Mouse (Mus musculus): ENCODE data around the gene Cobl. TPM values are rescaled to one million over a fixed set of nuclear protein-coding genes. Genes with fewer than 3 reads are reported as not detected.

The Cobl gene
- polyA plus RNA-seq, 1 experiment from 2014 or later = 31.9 TPM

DNA sequence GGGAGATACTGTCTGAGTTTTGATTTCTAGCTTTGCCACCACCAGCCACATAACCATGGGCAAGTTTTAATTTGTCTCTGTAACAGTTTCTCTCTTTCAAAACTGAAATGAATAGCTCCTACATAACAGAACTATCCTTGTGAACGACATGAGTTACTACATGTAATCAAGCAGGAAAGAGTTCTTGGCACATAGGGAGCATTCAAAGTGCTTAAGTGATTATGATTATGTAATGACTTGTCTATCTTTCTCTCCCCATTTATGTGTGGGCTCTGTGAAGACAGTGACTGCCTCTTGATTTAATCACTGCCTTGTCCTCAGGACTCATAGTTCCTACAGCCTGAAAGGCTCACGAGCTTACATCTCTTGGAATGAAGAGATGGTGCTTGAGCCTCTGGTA, 118.3 kb downstream of the Cobl start:
- H3K27me3 ChIP-seq = no peaks in the 10 kb centered on the region
- WGBS = 62% methylated on average over 2 of the region's 2 CpGs
- no peaks in the 10 kb centered on the region for H3K9me3 ChIP-seq (replicated peaks)
- no peaks in the 10 kb centered on the region for H3K4me1 ChIP-seq
- no peak overlapping the region for H3K4me3 ChIP-seq (replicated peaks)
- H3K9ac ChIP-seq = no peak overlapping the region
- H3K4me2 ChIP-seq (replicated peaks) = no peak overlapping the region
- H3K36me3 ChIP-seq = no peaks in the 10 kb centered on the region
- no peak overlapping the region for H3K27ac ChIP-seq (replicated peaks)
- ATAC-seq (ENCODE audit: insufficient number of reproducible peaks, low FRiP score, low TSS enrichment, low read depth) = no peak

DNA sequence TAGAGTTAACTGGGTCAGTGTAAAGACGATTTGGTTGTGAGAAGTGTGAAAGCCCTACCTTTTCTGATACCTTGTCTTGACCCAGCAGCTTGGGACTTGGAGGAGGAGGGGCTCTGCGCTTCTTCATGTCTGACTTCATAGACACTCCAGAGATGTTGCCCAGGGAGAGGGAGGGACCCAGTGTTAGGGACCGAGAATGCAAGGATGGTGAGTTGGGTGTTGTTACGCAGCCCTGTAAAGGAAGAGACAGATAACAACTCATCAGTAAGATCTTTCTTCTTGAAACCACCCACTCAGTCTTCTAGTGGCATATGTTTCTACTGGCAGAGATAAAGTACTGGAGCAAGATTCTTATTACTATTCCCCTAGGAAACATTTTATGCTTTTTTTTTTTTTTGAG, 121.1 kb downstream of the Cobl start:
- H3K4me3 ChIP-seq (replicated peaks) = no peak overlapping the region

DNA sequence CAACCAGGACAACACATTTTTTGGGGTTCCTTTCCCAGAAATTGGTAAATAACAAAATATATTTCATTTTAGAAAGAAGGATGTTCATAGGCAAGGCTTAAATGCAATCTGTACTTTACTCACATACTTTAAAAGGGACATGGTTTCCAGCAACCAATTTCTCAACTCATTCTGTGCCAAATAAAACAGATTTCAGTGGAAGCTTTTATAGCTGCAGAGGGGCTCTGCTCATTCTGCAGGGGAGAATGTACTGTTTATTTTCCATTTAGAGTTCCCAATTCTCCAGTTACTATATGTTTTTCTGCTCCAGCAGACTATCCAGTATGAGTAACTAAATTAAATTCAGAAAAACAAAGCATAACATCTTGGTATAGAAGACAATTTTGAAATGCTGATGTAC, 124.1 kb downstream of the Cobl start:
- H3K4me1 ChIP-seq = no peaks in the 10 kb centered on the region
- no peak overlapping the region for H3K9ac ChIP-seq
- ATAC-seq (ENCODE audit: insufficient number of reproducible peaks, low FRiP score, low TSS enrichment, low read depth) = no peak
- H3K27me3 ChIP-seq = no peaks in the 10 kb centered on the region
- H3K9me3 ChIP-seq (replicated peaks) = no peaks in the 10 kb centered on the region
- no peak overlapping the region for H3K4me2 ChIP-seq (replicated peaks)
- no peak overlapping the region for H3K4me3 ChIP-seq (replicated peaks)
- H3K36me3 ChIP-seq = no peaks in the 10 kb centered on the region
- no peak overlapping the region for H3K27ac ChIP-seq (replicated peaks)

More for the DNA sequence above, 121.1 kb downstream of the Cobl start:
- Histone ChIP-seq H3K9ac (no peak overlapping the region), H3K27me3 (no peaks in the 10 kb centered on the region), H3K9me3 (replicated peaks) (no peaks in the 10 kb centered on the region), H3K4me2 (replicated peaks) (no peak overlapping the region), H3K27ac (replicated peaks) (no peak overlapping the region), H3K36me3 (no peaks in the 10 kb centered on the region), H3K4me1 (no peaks in the 10 kb centered on the region)
- no peak for ATAC-seq (ENCODE audit: insufficient number of reproducible peaks, low FRiP score, low TSS enrichment, low read depth)
- 86% methylated on average over 4 of the region's 4 CpGs for WGBS

DNA sequence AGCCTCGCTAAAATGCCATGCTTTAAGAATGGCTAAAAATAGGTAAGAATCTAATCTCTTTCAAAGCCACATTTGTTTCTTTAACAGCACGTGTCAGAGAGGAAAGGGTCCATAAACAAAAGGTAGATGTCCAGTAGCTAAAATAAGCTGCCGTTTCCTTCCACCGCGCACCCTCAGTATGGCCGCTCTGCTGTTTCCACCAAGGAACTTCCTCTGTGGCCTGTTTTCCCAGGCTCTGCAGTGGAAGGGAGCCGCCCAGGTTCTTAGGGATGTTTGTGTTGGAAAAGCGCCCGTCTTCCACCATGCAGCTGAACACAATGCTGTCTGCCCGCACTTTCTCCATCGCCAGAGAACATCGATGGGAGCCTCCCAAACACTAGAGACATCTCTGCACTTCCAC, 128.6 kb downstream of the Cobl start:
- H3K4me1 ChIP-seq = peaks cover 5% of the 10 kb centered on the region; the same call in 1 of the 2 replicates
- H3K27ac ChIP-seq (replicated peaks) = no peak overlapping the region
- 68% methylated on average over 12 of the region's 12 CpGs for WGBS
- no peaks in the 10 kb centered on the region for H3K9me3 ChIP-seq (replicated peaks)
- no peak overlapping the region for H3K9ac ChIP-seq
- no peaks in the 10 kb centered on the region for H3K27me3 ChIP-seq
- H3K36me3 ChIP-seq = no peaks in the 10 kb centered on the region
- no peak overlapping the region for H3K4me2 ChIP-seq (replicated peaks)
- ATAC-seq (ENCODE audit: insufficient number of reproducible peaks, low FRiP score, low TSS enrichment, low read depth) = no peak
- no peak overlapping the region for H3K4me3 ChIP-seq (replicated peaks)

DNA sequence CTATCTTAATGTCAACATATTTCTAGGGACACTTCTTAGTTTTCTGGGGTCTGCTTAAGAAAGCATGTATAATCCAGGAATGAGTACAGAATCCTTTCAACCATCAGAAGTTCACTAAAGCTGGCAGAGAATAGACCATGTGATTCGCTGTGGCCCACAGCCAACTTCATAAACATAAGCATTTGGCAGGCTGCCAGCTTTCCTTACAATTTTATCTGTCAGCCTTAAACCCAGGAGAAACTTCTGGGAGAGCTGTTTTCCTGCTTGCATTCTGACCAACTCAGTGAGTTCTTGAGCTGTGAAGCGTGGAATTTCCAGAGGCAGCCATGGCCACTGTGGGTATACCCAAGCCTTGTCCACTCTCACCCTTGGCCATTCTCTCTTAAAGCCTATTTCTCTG, 132.8 kb downstream of the Cobl start:
- no peak overlapping the region for H3K4me3 ChIP-seq (replicated peaks)
- ATAC-seq (ENCODE audit: insufficient number of reproducible peaks, low FRiP score, low TSS enrichment, low read depth) = peak; percentile 51; the same call in 1 of the 2 replicates
- peaks cover 5% of the 10 kb centered on the region; the same call in 1 of the 2 replicates for H3K4me1 ChIP-seq
- peak overlapping the region; percentile 68 for H3K27ac ChIP-seq (replicated peaks)
- H3K4me2 ChIP-seq (replicated peaks) = no peak overlapping the region
- H3K36me3 ChIP-seq = no peaks in the 10 kb centered on the region
- no peaks in the 10 kb centered on the region for H3K9me3 ChIP-seq (replicated peaks)
- H3K9ac ChIP-seq = no peak overlapping the region
- WGBS = 12% methylated on average over 2 of the region's 2 CpGs
- H3K27me3 ChIP-seq = no peaks in the 10 kb centered on the region

DNA sequence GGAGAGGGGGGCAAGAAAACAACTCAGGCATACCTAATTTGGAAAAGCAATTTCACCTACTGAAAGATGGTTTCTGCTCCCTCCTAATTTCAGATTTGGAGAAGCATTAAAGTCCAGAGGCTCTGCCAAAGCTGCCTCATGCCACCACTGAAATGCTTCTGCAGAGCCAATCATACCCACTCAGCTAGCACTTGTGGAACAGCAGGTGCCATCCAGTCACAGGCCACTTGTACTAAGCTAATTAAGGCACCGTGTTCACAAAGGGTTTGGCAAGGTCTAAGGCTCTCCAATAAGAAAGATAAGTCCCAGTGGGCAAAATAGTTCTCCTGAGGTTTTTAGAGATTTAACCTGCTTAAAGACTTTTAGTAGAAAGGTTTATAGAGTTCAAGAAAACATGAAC, 143.3 kb downstream of the Cobl start:
- Histone ChIP-seq H3K9me3 (replicated peaks) (no peaks in the 10 kb centered on the region), H3K27me3 (no peaks in the 10 kb centered on the region), H3K4me3 (replicated peaks) (no peak overlapping the region), H3K9ac (no peak overlapping the region), H3K4me1 (no peaks in the 10 kb centered on the region), H3K27ac (replicated peaks) (no peak overlapping the region), H3K4me2 (replicated peaks) (no peak overlapping the region), H3K36me3 (no peaks in the 10 kb centered on the region)
- no peak for ATAC-seq (ENCODE audit: insufficient number of reproducible peaks, low FRiP score, low TSS enrichment, low read depth)
- WGBS = 63% methylated on average over 1 of the region's 1 CpGs

DNA sequence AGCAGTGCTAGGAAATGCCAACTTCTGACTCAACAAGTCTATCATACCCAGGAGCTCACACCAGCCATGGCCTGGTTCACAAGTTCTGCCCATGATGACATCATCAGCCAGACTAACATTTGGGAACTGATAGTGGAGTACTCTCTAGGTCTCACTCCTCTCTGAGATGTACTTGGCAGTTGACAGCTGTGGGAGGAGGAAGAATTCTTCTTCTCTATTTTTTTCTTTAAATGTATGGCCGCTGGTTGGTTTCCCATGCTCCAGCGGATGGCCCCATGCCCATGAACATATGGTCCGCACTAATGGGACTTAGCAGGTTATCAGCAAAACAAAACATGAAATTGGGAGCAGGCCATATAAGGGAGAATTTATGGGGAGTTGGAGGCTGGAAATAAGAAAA, 145.4 kb downstream of the Cobl start:
- no peak for ATAC-seq (ENCODE audit: insufficient number of reproducible peaks, low FRiP score, low TSS enrichment, low read depth)
- no peaks in the 10 kb centered on the region for H3K36me3 ChIP-seq
- no peak overlapping the region for H3K9ac ChIP-seq
- H3K27me3 ChIP-seq = no peaks in the 10 kb centered on the region
- 85% methylated on average over 3 of the region's 3 CpGs for WGBS
- H3K4me1 ChIP-seq = no peaks in the 10 kb centered on the region
- H3K27ac ChIP-seq (replicated peaks) = no peak overlapping the region
- H3K4me3 ChIP-seq (replicated peaks) = no peak overlapping the region
- H3K9me3 ChIP-seq (replicated peaks) = no peaks in the 10 kb centered on the region
- H3K4me2 ChIP-seq (replicated peaks) = no peak overlapping the region

DNA sequence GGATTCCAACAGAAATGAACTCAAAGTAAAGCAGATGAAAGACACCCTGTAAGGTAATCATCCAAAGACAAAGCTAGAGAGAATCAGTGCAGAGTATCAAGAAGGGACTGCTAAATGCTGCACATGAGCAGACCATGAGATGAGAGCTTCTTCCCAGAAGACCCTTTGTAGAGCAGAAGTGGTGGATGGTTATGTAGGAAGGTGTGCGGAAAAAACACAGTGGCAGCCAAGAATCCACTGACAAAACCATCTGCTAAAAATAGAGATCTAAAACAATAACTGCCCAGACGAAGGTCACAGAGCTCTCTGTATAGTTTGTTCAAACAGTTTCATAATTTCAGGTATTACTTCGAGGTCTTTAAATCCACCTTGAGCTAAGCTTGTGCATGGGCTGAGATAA, 149.1 kb downstream of the Cobl start:
- no peaks in the 10 kb centered on the region for H3K9me3 ChIP-seq (replicated peaks)
- H3K4me2 ChIP-seq (replicated peaks) = no peak overlapping the region
- no peaks in the 10 kb centered on the region for H3K27me3 ChIP-seq
- no peaks in the 10 kb centered on the region for H3K4me1 ChIP-seq
- no peak overlapping the region for H3K4me3 ChIP-seq (replicated peaks)
- H3K9ac ChIP-seq = no peak overlapping the region
- WGBS = 76% methylated on average over 3 of the region's 3 CpGs
- no peak for ATAC-seq (ENCODE audit: insufficient number of reproducible peaks, low FRiP score, low TSS enrichment, low read depth)
- no peaks in the 10 kb centered on the region for H3K36me3 ChIP-seq
- H3K27ac ChIP-seq (replicated peaks) = no peak overlapping the region

DNA sequence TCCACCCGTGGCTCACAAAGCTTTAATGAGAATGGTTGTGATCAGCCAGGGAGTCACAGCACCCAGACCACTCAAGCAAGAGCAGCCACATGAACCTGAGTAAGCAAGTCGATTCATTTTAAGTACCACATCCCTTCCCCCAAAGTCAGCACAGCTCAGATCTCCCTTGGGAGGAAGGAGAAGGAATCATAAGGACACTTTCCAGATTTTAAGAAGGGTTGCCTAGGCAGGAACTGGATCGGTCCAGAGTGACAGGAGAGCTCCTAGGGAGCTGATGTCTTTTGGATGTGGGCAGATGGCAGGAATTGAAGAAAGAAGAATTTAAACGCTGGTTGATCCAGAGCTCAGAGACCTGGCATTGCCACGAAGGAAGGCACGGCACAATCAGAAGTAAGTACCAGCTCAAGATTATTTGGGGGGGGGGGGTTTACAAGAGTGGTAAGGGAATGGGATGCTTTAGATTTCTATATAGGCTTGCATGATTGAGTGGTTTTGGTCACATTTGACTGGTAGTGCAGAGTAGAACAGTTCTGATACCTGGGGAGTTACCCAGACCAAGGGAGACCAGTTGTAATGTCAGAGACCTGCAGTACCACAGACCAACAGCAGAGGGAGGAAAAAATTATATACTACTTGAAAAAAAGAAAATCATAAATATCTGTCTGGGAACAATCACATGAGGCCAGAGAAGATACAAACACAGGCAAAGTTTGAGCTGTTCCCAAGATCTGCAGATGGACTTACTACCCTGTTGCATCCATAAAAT, 150.3 kb downstream of the Cobl start:
- Histone ChIP-seq H3K9ac (no peak overlapping the region), H3K36me3 (no peaks in the 10 kb centered on the region), H3K4me3 (replicated peaks) (no peak overlapping the region), H3K27ac (replicated peaks) (no peak overlapping the region), H3K4me2 (replicated peaks) (no peak overlapping the region), H3K9me3 (replicated peaks) (no peaks in the 10 kb centered on the region), H3K4me1 (no peaks in the 10 kb centered on the region), H3K27me3 (no peaks in the 10 kb centered on the region)
- 80% methylated on average over 6 of the region's 6 CpGs for WGBS
- no peak for ATAC-seq (ENCODE audit: insufficient number of reproducible peaks, low FRiP score, low TSS enrichment, low read depth)

DNA sequence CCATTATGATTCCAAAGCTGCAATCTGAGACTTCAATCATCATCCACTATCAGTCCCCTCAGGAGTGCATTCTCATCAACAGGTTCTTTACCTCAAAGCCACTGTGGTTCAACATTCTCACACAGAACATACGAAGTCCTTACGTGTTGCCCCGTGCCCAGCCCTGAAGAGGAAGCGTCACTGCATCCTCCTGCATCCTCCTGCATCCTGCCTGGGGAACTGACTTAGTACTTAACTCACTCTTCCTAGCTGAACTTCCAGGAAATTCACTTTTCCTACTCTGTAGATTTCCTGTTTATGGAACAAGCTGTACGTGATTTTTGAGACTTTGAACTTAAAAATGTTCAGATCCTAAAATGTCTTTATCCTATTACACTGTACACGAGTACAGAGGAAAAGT, 153.3 kb downstream of the Cobl start:
- ATAC-seq (ENCODE audit: insufficient number of reproducible peaks, low FRiP score, low TSS enrichment, low read depth) = no peak
- Histone ChIP-seq H3K4me1 (no peaks in the 10 kb centered on the region), H3K4me2 (replicated peaks) (no peak overlapping the region)

DNA sequence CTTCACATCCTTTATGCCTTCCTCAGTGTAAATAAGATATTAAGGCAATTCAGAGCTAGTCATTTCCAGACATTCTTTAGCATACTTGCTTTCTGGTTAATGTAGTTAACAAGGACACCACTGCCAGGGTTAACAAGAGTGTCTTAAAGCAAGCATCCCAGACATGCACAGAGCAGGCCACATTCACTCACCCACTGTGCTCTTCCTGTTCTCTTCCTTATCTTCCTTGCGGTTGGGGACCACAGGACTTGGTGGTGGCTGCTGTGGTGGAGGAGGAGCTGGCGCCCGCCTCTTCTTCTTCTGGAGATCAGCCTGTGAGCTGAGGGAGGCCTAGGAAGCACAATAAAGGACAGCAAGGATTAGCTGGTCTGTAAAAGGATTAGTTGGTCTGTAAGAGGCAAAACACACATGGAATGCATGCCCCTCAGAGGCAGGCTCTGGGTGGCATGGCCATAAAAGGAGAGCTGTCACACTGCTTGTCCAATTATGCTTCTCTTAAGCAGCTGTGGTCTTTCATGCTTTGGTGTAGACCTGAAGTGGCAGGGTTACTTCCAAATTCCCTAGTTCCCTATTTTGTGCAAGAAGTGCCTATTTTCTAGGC, 155.2 kb downstream of the Cobl start:
- Histone ChIP-seq H3K4me3 (replicated peaks) (no peak overlapping the region), H3K36me3 (no peaks in the 10 kb centered on the region), H3K27me3 (no peaks in the 10 kb centered on the region), H3K9me3 (replicated peaks) (no peaks in the 10 kb centered on the region), H3K4me2 (replicated peaks) (no peak overlapping the region), H3K4me1 (no peaks in the 10 kb centered on the region), H3K9ac (no peak overlapping the region), H3K27ac (replicated peaks) (no peak overlapping the region)
- no peak for ATAC-seq (ENCODE audit: insufficient number of reproducible peaks, low FRiP score, low TSS enrichment, low read depth)
- WGBS = 55% methylated on average over 3 of the region's 3 CpGs

More for the DNA sequence above, 153.3 kb downstream of the Cobl start:
- 74% methylated on average over 6 of the region's 6 CpGs for WGBS
- no peak overlapping the region for H3K9ac ChIP-seq
- no peak overlapping the region for H3K27ac ChIP-seq (replicated peaks)
- no peaks in the 10 kb centered on the region for H3K27me3 ChIP-seq
- H3K4me3 ChIP-seq (replicated peaks) = no peak overlapping the region
- H3K9me3 ChIP-seq (replicated peaks) = no peaks in the 10 kb centered on the region
- H3K36me3 ChIP-seq = no peaks in the 10 kb centered on the region

DNA sequence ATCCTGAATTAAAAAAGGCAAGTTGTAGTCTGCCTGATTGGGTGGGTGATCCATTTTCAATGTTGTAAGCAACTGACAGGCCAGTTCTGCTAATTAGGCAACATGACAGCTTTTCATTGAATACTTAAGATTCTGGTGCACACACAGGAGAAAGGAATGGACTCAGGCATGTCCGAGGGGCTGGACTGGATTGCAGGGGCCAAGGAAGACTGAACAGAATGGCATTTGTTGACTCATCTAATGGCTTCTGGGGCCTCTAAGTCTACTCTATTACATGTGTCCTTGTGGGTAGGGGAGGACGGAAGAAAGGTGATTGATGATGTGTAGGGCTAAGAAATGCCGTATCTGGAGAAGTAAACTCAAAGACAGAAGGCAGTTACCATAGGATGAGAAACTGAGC, 159.9 kb downstream of the Cobl start:
- H3K9me3 ChIP-seq (replicated peaks) = no peaks in the 10 kb centered on the region
- no peak overlapping the region for H3K4me3 ChIP-seq (replicated peaks)
- H3K27ac ChIP-seq (replicated peaks) = no peak overlapping the region
- ATAC-seq (ENCODE audit: insufficient number of reproducible peaks, low FRiP score, low TSS enrichment, low read depth) = no peak
- H3K9ac ChIP-seq = no peak overlapping the region
- no peaks in the 10 kb centered on the region for H3K4me1 ChIP-seq
- WGBS = 81% methylated on average over 3 of the region's 3 CpGs
- H3K4me2 ChIP-seq (replicated peaks) = no peak overlapping the region
- H3K36me3 ChIP-seq = no peaks in the 10 kb centered on the region
- H3K27me3 ChIP-seq = no peaks in the 10 kb centered on the region
